Mouse (Mus musculus) liver, embryonic 13.5 days (tissue): ENCODE data around the gene Apbb1. TPM values are rescaled to one million over a fixed set of nuclear protein-coding genes. Genes with fewer than 3 reads are reported as not detected.
A peak's percentile ranks its signal among the peaks of the same experiment; 100 is the strongest.

Experiments
- ATAC-seq: fragments of 200-750 bp; cut with Nextera tagmentation; 2 replicates; pipeline ENCODE4 v1.8.0; 2017; ENCODE audit warnings: low read depth, mild to moderate bottlenecking, moderate number of reproducible peaks, moderate library complexity
- DNase-seq: peaks from one replicate; pipeline ENCODE4 v3.0.0; 2022
- H3K27ac ChIP-seq: fragments of 300-500 bp; sonication (generic); 2 replicates; pipeline ENCODE4 v1.5.1; 2015; ENCODE audit warnings: moderate library complexity, mild to moderate bottlenecking, inconsistent platforms
- H3K27me3 ChIP-seq: fragments of 300-500 bp; sonication (generic); 2 replicates; pipeline ENCODE4 v1.6.1; 2015; ENCODE audit warnings: mild to moderate bottlenecking, inconsistent platforms
- H3K36me3 ChIP-seq: fragments of 300-500 bp; sonication (generic); 2 replicates; pipeline ENCODE4 v1.6.1; 2015; ENCODE audit warnings: mild to moderate bottlenecking, inconsistent platforms
- H3K4me1 ChIP-seq: fragments of 300-500 bp; sonication (generic); replicated peaks from 2 replicates; pipeline ENCODE4 v1.6.1; 2015; ENCODE audit warnings: inconsistent platforms
- H3K4me2 ChIP-seq: fragments of 300-500 bp; sonication (generic); 2 replicates; pipeline ENCODE4 v1.6.1; 2015; ENCODE audit warnings: inconsistent platforms, mild to moderate bottlenecking, moderate library complexity
- H3K4me3 ChIP-seq: fragments of 300-500 bp; sonication (generic); replicated peaks from 2 replicates; pipeline ENCODE4 v1.5.1; 2015; ENCODE audit warnings: mild to moderate bottlenecking, inconsistent platforms
- H3K9ac ChIP-seq: fragments of 300-500 bp; sonication (generic); 2 replicates; pipeline ENCODE4 v1.6.1; 2015; ENCODE audit warnings: mild to moderate bottlenecking, inconsistent platforms
- H3K9me3 ChIP-seq: fragments of 300-500 bp; sonication (generic); replicated peaks from 2 replicates; pipeline ENCODE4 v1.6.1; 2016; ENCODE audit warnings: inconsistent platforms
- WGBS: fragments of 180-500 bp; shearing (Covaris S2); methylation state at CpG from one replicate; pipeline ENCODE4 v1.1.7; 2015; ENCODE audit not compliant: insufficient replicate concordance; 5-methylcytosine and 5-hydroxymethylcytosine counted together
- polyA plus RNA-seq: library from polyadenylated mRNA; unstranded; fragments of >200 nt; fragmentation: Nextera tagmentation; extraction: Ambion mirVana; gene quantifications from 2 replicates; pipeline ENCODE4 v1.2.1, GENCODE M21; 2015

Apbb1 gene
- polyA plus RNA-seq, 1 experiment from 2014 or later: 4.1 TPM

DNA sequence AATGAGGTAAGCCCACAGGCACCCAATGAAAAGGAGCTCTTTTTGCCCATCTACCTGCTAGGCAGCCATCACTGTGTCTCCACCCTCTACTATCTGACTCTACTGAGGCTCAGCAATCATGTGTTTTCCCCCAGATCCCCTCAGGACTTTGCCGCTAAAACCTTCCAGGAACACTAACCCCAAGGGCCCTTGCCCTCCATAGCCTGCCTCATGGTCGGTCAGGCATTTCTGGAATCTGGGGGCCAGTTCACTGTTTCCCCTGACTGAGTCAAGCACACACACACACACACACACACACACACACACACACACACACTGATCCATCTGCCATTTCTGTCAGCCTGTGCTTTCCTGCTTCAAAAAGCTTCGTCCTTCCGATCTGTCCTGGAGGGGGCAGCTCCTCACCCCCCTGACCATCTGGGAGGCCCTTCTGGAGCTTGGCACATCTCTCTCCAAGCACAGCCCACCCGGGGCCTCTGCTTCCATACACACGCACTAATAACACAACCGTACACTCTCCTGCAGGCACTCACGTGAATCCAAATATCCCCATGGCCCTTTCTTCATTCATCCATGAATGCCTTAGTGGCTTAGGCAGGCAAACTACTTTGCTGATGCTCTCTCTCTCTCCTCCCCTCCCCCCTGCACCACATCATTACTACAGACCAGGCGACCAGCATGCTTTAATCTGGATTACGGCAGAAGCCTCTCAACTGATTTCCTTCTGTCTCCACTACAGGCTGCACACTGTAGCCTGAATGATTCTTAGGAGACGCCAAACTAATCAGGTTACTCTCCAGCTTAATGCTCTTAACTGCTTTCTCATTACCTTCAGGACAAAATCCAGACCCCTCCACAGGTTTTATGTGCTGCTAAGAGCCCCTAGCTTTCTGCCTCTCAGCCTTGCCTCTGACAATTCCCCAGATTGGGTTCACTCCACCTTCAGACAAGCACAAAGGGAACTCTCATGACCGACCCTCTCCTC, 11.6 kb downstream of the Apbb1 start:
- Histone ChIP-seq H3K36me3 (no peaks in the 10 kb centered on the region), H3K27ac (no peak overlapping the region), H3K4me3 (no peak overlapping the region), H3K27me3 (peaks cover 5% of the 10 kb centered on the region; the same call in 1 of the 2 replicates), H3K4me1 (no peaks in the 10 kb centered on the region), H3K9me3 (no peaks in the 10 kb centered on the region), H3K4me2 (no peak overlapping the region), H3K9ac (no peak overlapping the region)
- 49% methylated on average over 12 of the region's 12 CpGs for WGBS
- no peak for ATAC-seq
- DNase-seq: no peak

GRCm38 (mm10) chr7:105568988-105569471, 12.4 kb downstream of the Apbb1 start:
- Histone ChIP-seq H3K27ac (no peak overlapping the region), H3K9ac (no peak overlapping the region), H3K4me1 (no peaks in the 10 kb centered on the region), H3K4me2 (no peak overlapping the region), H3K9me3 (no peaks in the 10 kb centered on the region), H3K36me3 (no peaks in the 10 kb centered on the region), H3K27me3 (peaks cover 5% of the 10 kb centered on the region; the same call in 1 of the 2 replicates), H3K4me3 (no peak overlapping the region)
- WGBS: 26% methylated on average over 6 of the region's 6 CpGs
- DNase-seq (no peak), ATAC-seq (0 out of 2 replicates have a peak, but pooled peaks have one; percentile 9)

GRCm38 (mm10) chr7:105568583-105568982, 12.9 kb downstream of the Apbb1 start:
- ATAC-seq (no peak), DNase-seq (no peak)
- Histone ChIP-seq H3K36me3 (no peaks in the 10 kb centered on the region), H3K27me3 (peaks cover 5% of the 10 kb centered on the region; the same call in 1 of the 2 replicates), H3K4me3 (no peak overlapping the region), H3K4me1 (no peaks in the 10 kb centered on the region), H3K4me2 (no peak overlapping the region), H3K9me3 (no peaks in the 10 kb centered on the region), H3K9ac (no peak overlapping the region), H3K27ac (no peak overlapping the region)
- WGBS: 39% methylated on average over 7 of the region's 7 CpGs

GRCm38 (mm10) chr7:105565071-105565836, 16.2 kb downstream of the Apbb1 start:
- no peak for ATAC-seq
- no peaks in the 10 kb centered on the region for H3K4me1 ChIP-seq
- no peaks in the 10 kb centered on the region for H3K36me3 ChIP-seq
- 62% methylated on average over 17 of the region's 17 CpGs for WGBS
- H3K27ac ChIP-seq: no peak overlapping the region
- DNase-seq: no peak
- H3K4me3 ChIP-seq: no peak overlapping the region
- no peak overlapping the region for H3K4me2 ChIP-seq
- H3K9me3 ChIP-seq: no peaks in the 10 kb centered on the region
- peaks cover 5% of the 10 kb centered on the region; the same call in 1 of the 2 replicates for H3K27me3 ChIP-seq
- H3K9ac ChIP-seq: no peak overlapping the region

- DNase-seq: no peak
- WGBS: 53% methylated on average over 3 of the region's 3 CpGs
- H3K9me3 ChIP-seq: no peaks in the 10 kb centered on the region
These were observed 18.1 kb downstream of the Apbb1 start for GRCm38 (mm10) chr7:105563367-105563766.

DNA sequence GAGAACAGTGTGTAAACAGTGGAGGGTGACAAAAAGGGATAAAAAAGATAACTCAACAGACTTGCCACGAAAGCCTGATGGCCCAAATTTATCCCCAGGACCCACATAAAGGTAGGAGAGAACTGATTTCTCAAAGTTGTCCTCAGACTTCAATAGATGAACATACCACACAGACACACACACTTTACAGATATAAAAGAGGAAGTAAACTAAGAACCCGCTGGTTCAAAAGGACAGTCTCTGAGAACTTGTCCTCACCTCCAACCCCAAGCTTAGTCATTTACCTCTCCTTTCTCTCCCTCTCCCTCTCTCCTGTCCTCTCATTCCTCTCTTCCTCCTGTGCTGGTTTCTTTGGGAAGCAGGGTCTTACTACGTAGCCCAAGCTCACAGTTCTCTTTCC, 19.1 kb downstream of the Apbb1 start:
- no peak for ATAC-seq
- no peak overlapping the region for H3K27ac ChIP-seq

More at GRCm38 (mm10) chr7:105563367-105563766, 18.1 kb downstream of the Apbb1 start:
- H3K4me1 ChIP-seq: no peaks in the 10 kb centered on the region
- peaks cover 5% of the 10 kb centered on the region for H3K36me3 ChIP-seq
- no peak overlapping the region for H3K4me2 ChIP-seq
- no peaks in the 10 kb centered on the region for H3K27me3 ChIP-seq
- H3K4me3 ChIP-seq: no peak overlapping the region
- ATAC-seq: no peak
- H3K27ac ChIP-seq: no peak overlapping the region
- H3K9ac ChIP-seq: no peak overlapping the region

GRCm38 (mm10) chr7:105559016-105559415, 22.4 kb downstream of the Apbb1 start:
- Histone ChIP-seq H3K4me3 (no peak overlapping the region), H3K36me3 (peaks cover 27% of the 10 kb centered on the region), H3K27ac (no peak overlapping the region), H3K9me3 (no peaks in the 10 kb centered on the region), H3K4me2 (no peak overlapping the region), H3K4me1 (peaks cover 24% of the 10 kb centered on the region), H3K9ac (no peak overlapping the region), H3K27me3 (no peaks in the 10 kb centered on the region)
- WGBS: 71% methylated on average over 9 of the region's 9 CpGs
- DNase-seq (no peak), ATAC-seq (no peak)

More for the DNA sequence above, 19.1 kb downstream of the Apbb1 start:
- no peaks in the 10 kb centered on the region for H3K9me3 ChIP-seq
- no peak overlapping the region for H3K9ac ChIP-seq
- no peaks in the 10 kb centered on the region for H3K4me1 ChIP-seq
- 47% methylated on average over 3 of the region's 3 CpGs for WGBS
- no peaks in the 10 kb centered on the region for H3K27me3 ChIP-seq
- no peak for DNase-seq
- peaks cover 16% of the 10 kb centered on the region for H3K36me3 ChIP-seq
- H3K4me3 ChIP-seq: no peak overlapping the region
- H3K4me2 ChIP-seq: no peak overlapping the region

GRCm38 (mm10) chr7:105557671-105558070, 23.8 kb downstream of the Apbb1 start:
- no peaks in the 10 kb centered on the region for H3K27me3 ChIP-seq

GRCm38 (mm10) chr7:105556406-105556805, 25.0 kb downstream of the Apbb1 start:
- Histone ChIP-seq H3K27me3 (no peaks in the 10 kb centered on the region), H3K27ac (no peak overlapping the region), H3K36me3 (peaks cover 27% of the 10 kb centered on the region), H3K4me2 (no peak overlapping the region), H3K4me1 (peaks cover 33% of the 10 kb centered on the region), H3K4me3 (no peak overlapping the region), H3K9ac (no peak overlapping the region), H3K9me3 (no peaks in the 10 kb centered on the region)
- ATAC-seq (no peak), DNase-seq (no peak)
- 83% methylated on average over 8 of the region's 8 CpGs for whole genome bisulfite sequencing

More at GRCm38 (mm10) chr7:105557671-105558070, 23.8 kb downstream of the Apbb1 start:
- no peak overlapping the region for H3K4me3 ChIP-seq
- no peak overlapping the region for H3K27ac ChIP-seq
- H3K4me2 ChIP-seq: no peak overlapping the region
- H3K9me3 ChIP-seq: no peaks in the 10 kb centered on the region
- peaks cover 27% of the 10 kb centered on the region for H3K36me3 ChIP-seq
- no peak overlapping the region for H3K9ac ChIP-seq
- peaks cover 33% of the 10 kb centered on the region for H3K4me1 ChIP-seq
- no peak for ATAC-seq
- WGBS: 83% methylated on average over 11 of the region's 11 CpGs
- DNase-seq: no peak

- DNase-seq (no peak), ATAC-seq (no peak)
- Histone ChIP-seq H3K27me3 (no peaks in the 10 kb centered on the region), H3K4me1 (peaks cover 33% of the 10 kb centered on the region), H3K4me2 (peak overlapping the region; percentile 93), H3K36me3 (peaks cover 27% of the 10 kb centered on the region), H3K27ac (no peak overlapping the region), H3K9ac (peak overlapping the region; percentile 87), H3K9me3 (no peaks in the 10 kb centered on the region), H3K4me3 (peak overlapping the region; percentile 68)
- 75% methylated on average over 10 of the region's 10 CpGs for WGBS
These were observed 25.9 kb downstream of the Apbb1 start for GRCm38 (mm10) chr7:105555571-105555970.
